Mouse (Mus musculus) adrenal gland, postnatal 4 days (tissue): ENCODE results near the gene Il11ra2. TPM values are rescaled to one million over a fixed set of nuclear protein-coding genes. Genes with fewer than 3 reads are reported as not detected.
"Not testable (repeated sequence)": the region's sequence is repeated elsewhere in the genome, so short reads cannot be mapped to it uniquely, and the experiment has no call there.

Experiments used
- DNase-seq, 2 experiments: peaks; one replicate each; pipeline ENCODE4 v3.0.0; 2021 to 2022; ENCODE audit warnings: low spot score in 2 of 2, mixed read lengths in 2 of 2
- long read RNA-seq, 2 experiments: library from polyadenylated mRNA; stranded (forward); transcript quantifications; one replicate each; pipeline ENCODE4 v2.0.0; 2021
- total RNA-seq, 2 experiments: library from RNA; stranded (reverse); gene quantifications; 2 replicates each; pipeline ENCODE4 v1.2.3; 2021

Il11ra2 gene
- total RNA-seq = not detected
- long read RNA-seq, experiment 1 = 0 reads
- long read RNA-seq, experiment 2, partial matches to known transcripts = 0 of 1 reads
- long read RNA-seq, experiment 2, other reads (novel, unspliced or antisense) = 1 of 1 reads

DNA sequence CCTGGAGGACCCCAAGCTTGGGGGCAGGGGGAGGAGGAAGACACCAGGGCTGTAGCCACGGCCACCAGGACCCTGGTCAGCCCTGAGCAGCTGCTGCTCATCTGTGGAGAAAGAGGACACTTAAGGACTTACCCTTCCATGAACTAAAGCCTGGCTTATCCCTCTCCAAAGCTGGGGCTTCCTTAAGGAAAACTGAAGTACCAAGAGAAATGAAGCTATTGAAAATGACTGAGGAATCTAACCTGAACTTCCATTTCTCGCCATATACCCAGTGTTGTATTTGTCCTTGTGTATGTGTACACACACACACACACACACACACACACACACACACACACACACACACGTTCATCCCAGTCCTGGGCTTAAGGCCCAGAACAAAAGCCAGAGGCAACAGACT, at the start of gene Il11ra2:
Gene Il11ra2 (minus strand): TSS at position 101 of the 400 bp plus-strand sequence.
- DNase-seq = not testable (repeated sequence)

DNA sequence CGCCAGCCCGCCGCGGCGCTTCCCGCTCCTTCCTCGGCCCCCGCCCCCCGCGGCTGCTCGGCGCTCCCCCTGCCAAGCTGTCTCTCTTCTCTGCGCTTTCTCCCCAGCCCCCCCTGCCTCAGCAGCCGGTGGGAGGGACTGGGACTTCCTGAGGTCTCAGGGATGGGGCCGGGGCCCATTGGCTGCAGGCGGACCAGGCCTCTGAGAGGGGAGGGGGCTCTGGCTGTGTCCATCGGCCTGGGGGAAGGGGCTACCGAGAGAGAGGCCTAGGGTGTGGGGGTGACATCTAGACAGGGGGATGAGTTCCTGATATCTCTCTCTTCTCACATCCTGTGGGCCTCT, 20.5 kb upstream of the Il11ra2 start:
- DNase-seq = not testable (repeated sequence)

DNA sequence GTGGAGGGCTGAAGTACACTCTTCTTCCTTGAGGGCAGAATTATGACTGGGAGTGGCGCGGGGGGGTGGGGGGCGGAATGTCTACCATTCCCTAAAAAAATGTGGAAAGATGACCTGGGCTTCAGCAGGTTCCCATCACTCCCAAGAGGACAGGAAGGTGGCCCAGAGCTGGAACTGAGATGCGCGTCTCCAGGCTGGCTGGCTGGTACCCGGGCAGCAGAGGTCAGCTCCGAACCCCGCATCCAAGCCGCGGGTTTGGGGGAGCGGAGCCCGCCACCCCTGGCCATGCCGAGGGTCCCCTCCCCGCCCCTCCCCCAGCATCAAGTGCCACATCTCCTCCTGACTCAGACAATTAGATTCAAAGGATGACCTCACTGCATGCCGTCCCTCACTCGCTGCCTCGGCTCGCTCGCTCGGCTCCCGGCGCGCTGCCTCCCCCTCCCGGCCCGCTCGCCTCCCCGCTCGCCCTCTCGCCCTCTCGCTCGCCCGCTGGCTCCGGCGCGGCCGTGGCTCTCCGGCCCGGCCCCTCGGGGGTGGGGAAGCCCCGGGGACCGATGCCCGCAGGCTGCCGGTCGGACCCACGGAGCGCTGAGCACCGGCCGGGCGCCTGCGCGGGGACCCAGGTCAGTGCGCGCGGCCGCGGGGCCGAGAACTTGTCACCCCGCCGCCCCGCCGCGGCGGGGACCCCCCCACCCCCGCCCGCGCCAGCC, 19.9 kb upstream of the Il11ra2 start:
- DNase-seq = not testable (repeated sequence)

DNA sequence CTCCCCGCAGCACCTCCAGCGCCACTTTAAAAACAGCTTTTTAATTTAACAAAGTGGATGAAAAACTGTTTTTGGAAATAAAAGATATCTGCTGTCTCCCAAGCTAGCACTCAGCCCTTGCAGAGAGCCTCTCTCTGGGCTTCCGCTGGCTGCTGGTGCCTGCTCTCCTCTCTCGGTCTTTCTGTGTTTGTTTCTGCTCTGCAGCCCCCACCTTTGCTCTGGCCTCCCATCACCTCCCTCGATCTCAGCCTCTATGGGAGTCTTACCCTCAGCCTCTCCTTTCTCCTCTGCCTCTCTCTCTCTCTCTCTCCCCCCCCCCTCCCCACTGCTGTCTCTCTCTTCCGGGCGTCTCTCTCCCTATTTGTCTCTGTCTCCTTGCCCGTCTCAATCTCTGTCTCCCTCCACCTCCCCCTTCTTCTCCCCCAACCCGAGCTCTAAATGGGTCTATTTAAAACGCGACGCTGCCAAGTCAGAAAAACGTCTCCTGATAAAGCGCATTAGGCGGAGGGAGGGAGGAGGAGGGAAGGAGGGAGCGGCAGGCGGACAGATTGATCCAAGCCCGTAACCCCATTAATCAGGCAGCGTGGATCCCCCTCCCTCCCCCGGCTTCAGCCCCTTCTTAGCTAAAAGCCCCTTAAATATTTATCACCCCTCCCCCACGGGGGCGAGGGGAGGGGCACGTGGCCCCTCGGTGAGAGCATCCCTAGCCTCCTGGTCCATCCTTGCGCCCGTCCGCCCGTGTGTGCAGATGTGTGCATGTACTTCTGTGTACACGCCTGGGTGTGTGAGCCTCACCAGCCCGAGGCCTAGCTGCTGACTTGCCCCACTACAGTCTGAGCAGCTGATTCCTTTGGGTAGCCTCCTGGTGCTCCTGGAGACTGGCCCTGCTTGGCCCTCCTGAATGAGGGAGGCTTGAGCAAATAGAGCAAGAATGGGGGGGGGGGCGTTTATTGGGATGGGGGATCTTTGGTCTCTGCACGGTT, 19.0 kb upstream of the Il11ra2 start:
- DNase-seq = not testable (repeated sequence)

DNA sequence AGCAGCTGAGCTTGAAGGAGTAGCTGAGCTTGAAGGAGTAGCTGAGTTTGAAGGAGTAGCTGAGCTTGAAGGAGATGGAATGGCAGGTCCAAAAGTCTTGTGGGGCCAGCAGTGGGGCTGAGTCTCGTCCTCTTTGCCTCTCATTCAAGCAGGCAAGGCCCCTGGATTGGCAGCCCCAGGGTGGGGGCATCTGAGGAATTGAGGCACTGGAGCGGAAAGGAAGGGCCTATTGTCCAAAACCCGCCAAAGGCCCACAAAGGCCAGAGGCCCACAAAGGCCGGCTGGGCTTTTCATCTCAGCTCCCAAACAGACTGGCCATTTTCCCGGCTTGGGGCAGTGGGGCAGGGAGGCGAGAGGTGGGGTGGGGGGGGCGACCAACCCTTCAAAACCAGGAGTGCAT, 17.7 kb upstream of the Il11ra2 start:
- DNase-seq = not testable (repeated sequence)

DNA sequence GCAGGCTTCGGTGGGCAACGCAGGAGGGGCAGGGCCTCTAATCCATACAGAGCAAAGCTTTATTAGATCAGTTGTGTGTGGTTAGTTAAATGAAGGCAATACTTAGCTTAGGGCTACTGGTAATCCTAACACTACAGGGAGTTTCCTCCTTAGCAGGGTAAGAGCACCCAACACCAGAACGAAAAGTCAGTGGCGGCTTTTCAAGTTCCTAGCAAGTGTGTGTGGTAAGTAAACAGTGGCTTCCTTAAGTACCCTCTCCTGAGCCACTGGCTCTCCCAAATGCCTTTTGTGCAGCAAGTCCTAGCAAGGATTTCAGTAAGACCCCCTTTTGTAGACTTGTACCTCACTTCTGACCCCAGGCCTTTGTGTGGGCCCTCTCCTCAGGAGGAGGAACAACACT, 13.7 kb upstream of the Il11ra2 start:
- not testable (repeated sequence) for DNase-seq

DNA sequence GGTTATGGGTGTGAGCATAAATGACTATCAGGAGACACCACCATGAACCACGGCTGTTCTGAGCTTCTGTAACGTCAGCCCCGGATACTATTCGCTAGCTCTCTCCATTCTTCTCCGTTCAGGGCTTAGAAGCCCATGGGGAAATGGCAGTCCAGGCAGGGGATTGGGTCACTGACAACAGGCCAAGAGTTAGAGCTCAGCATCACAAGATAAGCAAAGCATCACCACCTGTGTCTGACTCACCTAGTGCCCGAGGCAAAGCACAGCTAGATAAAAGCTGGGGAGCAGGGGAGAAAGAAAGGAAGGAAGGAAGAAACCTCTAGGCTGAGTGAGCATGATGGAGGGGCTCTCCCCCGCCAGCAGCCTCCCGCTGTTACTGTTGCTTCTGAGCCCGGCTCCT, 6.7 kb downstream of the Il11ra2 start, which contains the start of gene Ccl27b:
Gene Ccl27b (plus strand): TSS at position 301 of the 400 bp plus-strand sequence.
- not testable (repeated sequence) for DNase-seq

DNA sequence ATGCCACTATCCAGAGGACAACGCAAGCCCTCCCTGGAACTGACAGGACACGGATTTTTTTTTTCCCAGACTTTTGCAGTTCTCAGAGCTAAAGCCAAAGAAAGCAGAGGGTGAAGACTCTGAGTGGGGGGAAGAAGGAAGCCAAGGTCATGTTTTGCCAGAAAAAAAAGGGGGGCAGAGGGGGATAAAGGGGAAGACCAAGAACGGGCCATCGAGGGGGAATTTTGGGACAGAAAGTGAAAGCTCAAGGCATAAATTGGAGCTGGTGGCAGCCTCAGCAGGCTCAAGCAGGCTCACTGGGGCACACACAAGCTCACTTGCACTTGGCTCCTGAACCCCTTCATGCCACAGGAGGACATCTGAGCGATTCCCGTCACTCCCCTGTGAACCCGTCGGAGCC, 32.3 kb downstream of the Il11ra2 start, which contains the start of gene Gm2564:
Gene Gm2564 (plus strand): TSS at position 301 of the 400 bp plus-strand sequence.
- not testable (repeated sequence) for DNase-seq

DNA sequence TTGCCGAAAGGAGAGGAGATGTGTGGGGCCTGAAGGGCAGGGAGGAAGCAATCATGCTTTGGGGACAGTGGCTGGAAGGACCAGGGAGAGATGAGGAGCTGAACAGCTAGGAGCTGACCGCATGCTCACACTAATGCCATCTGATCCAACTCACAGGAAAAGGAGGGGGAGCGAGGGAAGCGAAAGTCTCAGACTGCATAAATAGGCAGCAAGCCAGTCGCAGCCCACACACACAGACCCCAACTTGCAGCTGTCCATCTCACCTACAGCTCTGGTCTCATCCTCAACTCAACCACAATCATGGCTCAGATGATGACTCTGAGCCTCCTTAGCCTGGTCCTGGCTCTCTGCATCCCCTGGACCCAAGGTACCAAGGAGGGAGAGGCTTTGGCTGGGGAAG, 49.8 kb downstream of the Il11ra2 start, which contains the start of gene Gm10591:
Gene Gm10591 (plus strand): TSS at position 301 of the 400 bp plus-strand sequence.
- DNase-seq = not testable (repeated sequence)

Other genes with a start within 250 kb of the Il11ra2 start
- gene Gm21586, start 222.5 kb downstream of the Il11ra2 start, total RNA-seq = not detected
- under 1 TPM; 0.42 to 0.56 TPM for gene Gm2163, start 195.1 kb downstream of the Il11ra2 start, total RNA-seq
- under 1 TPM in 1 of 2 experiments, not detected in 1; 0.59 TPM for gene Fam205a2, start 133.7 kb downstream of the Il11ra2 start, total RNA-seq
- not detected for gene Gm10591, start 49.7 kb downstream of the Il11ra2 start, total RNA-seq
- 1 to 10 TPM; 1.6 to 4.5 TPM for gene Gm2564, start 32.2 kb downstream of the Il11ra2 start, total RNA-seq
- gene Ccl27b, start 6.6 kb downstream of the Il11ra2 start, total RNA-seq = not detected
- gene 4930578G10Rik, start 73.7 kb upstream of the Il11ra2 start, total RNA-seq = under 1 TPM in 1 of 2 experiments, not detected in 1; 0.73 TPM
- under 1 TPM in 1 of 2 experiments, not detected in 1; 0.85 TPM for gene Ccl19, start 94.7 kb upstream of the Il11ra2 start, total RNA-seq
- 10 to 100 TPM in 1 of 2 experiments, 1 to 10 TPM in 1; 8.9 to 12.0 TPM for gene Ccl21a, start 112.1 kb upstream of the Il11ra2 start, total RNA-seq
- gene Fam205a1, start 192.0 kb upstream of the Il11ra2 start, total RNA-seq = not detected
- gene Gm12394, start 194.9 kb upstream of the Il11ra2 start, total RNA-seq = under 1 TPM; 0.11 TPM
- gene Fam205c, start 212.3 kb upstream of the Il11ra2 start, total RNA-seq = not detected